Mouse (Mus musculus) erythroblast, adult 5-6 weeks (primary cell): ENCODE data around the gene Kcnrg. TPM values are rescaled to one million over a fixed set of nuclear protein-coding genes. Genes with fewer than 3 reads are reported as not detected.
A peak's percentile ranks its signal among the peaks of the same experiment; 100 is the strongest.

Experiments
- ATAC-seq: replicated peaks from 2 replicates; pipeline ENCODE4 v1.8.0; 2016; ENCODE audit warnings: moderate number of reproducible peaks, mild to moderate bottlenecking, moderate TSS enrichment, inconsistent platforms; ENCODE audit not compliant: poor library complexity, low FRiP score, severe bottlenecking
- total RNA-seq, 2 experiments: library from RNA; stranded (forward) in 1 of 2; stranded (reverse) in 1 of 2; fragments of 150-400 nt in 1 of 2; fragments of 200-764, 138-1000 nt in 1 of 2; gene quantifications; 2 replicates each; pipeline versions ENCODE4 v1.2.3 to v1.2.4; 2015 to 2017; ENCODE audit warnings: low replicate concordance in 2 of 2

Kcnrg gene
- total RNA-seq, 2 experiments from 2014 or later, result 0.68 TPM; not detected in 1

- ATAC-seq, result no peak
Observed at GRCm38 (mm10) chr14:61635969-61636368, 28.7 kb downstream of the Kcnrg start.

GRCm38 (mm10) chr14:61642668-61643067, 35.4 kb downstream of the Kcnrg start:
- no peak for ATAC-seq

GRCm38 (mm10) chr14:61645547-61645946, 38.3 kb downstream of the Kcnrg start:
- no peak for ATAC-seq

- peak; percentile 61 for ATAC-seq
Observed at GRCm38 (mm10) chr14:61647182-61647880, 40.1 kb downstream of the Kcnrg start.

GRCm38 (mm10) chr14:61647881-61648684, 40.8 kb downstream of the Kcnrg start:
- ATAC-seq, result peak; percentile 35

- ATAC-seq, result peak; percentile 79
Observed at GRCm38 (mm10) chr14:61648685-61649504, 41.6 kb downstream of the Kcnrg start.

GRCm38 (mm10) chr14:61650291-61650960, 43.2 kb downstream of the Kcnrg start:
- ATAC-seq, result no peak

GRCm38 (mm10) chr14:61656469-61656868, 49.2 kb downstream of the Kcnrg start:
- peak; percentile 92 for ATAC-seq

- ATAC-seq, result no peak
Observed at GRCm38 (mm10) chr14:61661496-61661895, 54.2 kb downstream of the Kcnrg start.

GRCm38 (mm10) chr14:61662307-61662706, 55.0 kb downstream of the Kcnrg start:
- no peak for ATAC-seq

Other genes starting within 250 kb of the Kcnrg start
- gene Ebpl, start 247.0 kb upstream of the Kcnrg start, total RNA-seq (2015; ENCODE audit: low replicate concordance), result 0.19 and 0.42 TPM in 2 replicates
- 0.09 and 1.1 TPM in 2 replicates for gene Ebpl, start 247.0 kb upstream of the Kcnrg start, total RNA-seq (2017; ENCODE audit: low replicate concordance)
- 12.7 and 17.6 TPM in 2 replicates for gene Kpna3, start 167.6 kb upstream of the Kcnrg start, total RNA-seq (2015; ENCODE audit: low replicate concordance)
- gene Kpna3, start 167.6 kb upstream of the Kcnrg start, total RNA-seq (2017; ENCODE audit: low replicate concordance), result 11.0 and 13.4 TPM in 2 replicates
- 3.5 TPM in 1 of 2 replicates, not detected in the other for gene Spryd7, start 50.6 kb upstream of the Kcnrg start, total RNA-seq (2015; ENCODE audit: low replicate concordance)
- gene Spryd7, start 50.6 kb upstream of the Kcnrg start, total RNA-seq (2017; ENCODE audit: low replicate concordance), result 0.26 and 0.56 TPM in 2 replicates
- 1.3 and 6.1 TPM in 2 replicates for gene Trim13, start 9.2 kb upstream of the Kcnrg start, total RNA-seq (2015; ENCODE audit: low replicate concordance)
- gene Trim13, start 9.2 kb upstream of the Kcnrg start, total RNA-seq (2017; ENCODE audit: low replicate concordance), result 1.7 and 7.1 TPM in 2 replicates